Mouse (Mus musculus) kidney, postnatal 0 days (tissue): ENCODE data around the gene Sprr4. TPM values are rescaled to one million over a fixed set of nuclear protein-coding genes. Genes with fewer than 3 reads are reported as not detected.

Experiments
- ATAC-seq: fragments of 200-750 bp; cut with Nextera tagmentation; replicated peaks from 2 replicates; pipeline ENCODE4 v1.8.0; 2017; ENCODE audit warnings: low read depth, moderate number of reproducible peaks, moderate TSS enrichment, moderate library complexity; ENCODE audit not compliant: low FRiP score
- DNase-seq: peaks from one replicate; pipeline ENCODE4 v3.0.0-alpha.2; 2016; ENCODE audit warnings: low spot score
- H3K27ac ChIP-seq: fragments of 300-500 bp; sonication (generic); 2 replicates; pipeline ENCODE4 v1.5.1; 2014; ENCODE audit warnings: mild to moderate bottlenecking
- H3K27me3 ChIP-seq: fragments of 300-500 bp; sonication (generic); 2 replicates; pipeline ENCODE4 v1.6.1; 2014; ENCODE audit warnings: low read length, mixed read lengths; ENCODE audit not compliant: insufficient read depth
- H3K36me3 ChIP-seq: fragments of 300-500 bp; sonication (generic); 2 replicates; pipeline ENCODE4 v1.6.1; 2014; ENCODE audit warnings: low read length, mixed read lengths; ENCODE audit not compliant: insufficient read depth
- H3K4me1 ChIP-seq: fragments of 300-500 bp; sonication (generic); replicated peaks from 2 replicates; pipeline ENCODE4 v1.6.1; 2014; ENCODE audit warnings: antibody characterized with exemption, low read length, mixed read lengths; ENCODE audit not compliant: insufficient read depth
- H3K4me2 ChIP-seq: fragments of 300-500 bp; sonication (generic); 2 replicates; pipeline ENCODE4 v1.6.1; 2014; ENCODE audit warnings: mild to moderate bottlenecking, low read length, moderate library complexity, mixed read lengths
- H3K4me3 ChIP-seq: fragments of 300-500 bp; sonication (generic); replicated peaks from 2 replicates; pipeline ENCODE4 v1.5.1; 2014; ENCODE audit warnings: low read depth, low read length
- H3K9ac ChIP-seq: fragments of 300-500 bp; sonication (generic); 2 replicates; pipeline ENCODE4 v1.6.1; 2014; ENCODE audit warnings: low read depth, low read length
- H3K9me3 ChIP-seq: fragments of 300-500 bp; sonication (generic); replicated peaks from 2 replicates; pipeline ENCODE4 v1.6.1; 2016; ENCODE audit warnings: low read length, inconsistent platforms, mixed read lengths
- CTCF ChIP-seq: IDR thresholded peaks from 2 replicates; pipeline ENCODE4 v1.5.1; 2016; ENCODE audit warnings: antibody characterized with exemption, low read depth, mild to moderate bottlenecking, moderate library complexity
- WGBS: fragments of 180-500 bp; shearing (Covaris S2); extraction: QIAGEN DNeasy Blood & Tissue Kit; methylation state at CpG from one replicate; pipeline ENCODE4 v1.1.7; 2014; 5-methylcytosine and 5-hydroxymethylcytosine counted together
- polyA plus RNA-seq: library from polyadenylated mRNA; unstranded; fragments of >200 nt; fragmentation: Nextera tagmentation; extraction: Ambion mirVana; gene quantifications from 2 replicates; pipeline ENCODE4 v1.2.1, GENCODE M21; 2015

Sprr4 gene
- polyA plus RNA-seq, 1 experiment from 2014 or later, result not detected

- no peak for TF ChIP-seq CTCF
- WGBS, result 86% methylated on average over 5 of the region's 5 CpGs
- ATAC-seq (no peak), DNase-seq (no peak)
- H3K36me3 ChIP-seq, result no peaks in the 10 kb centered on the region
- H3K4me2 ChIP-seq, result no peak overlapping the region
- no peaks in the 10 kb centered on the region for H3K9me3 ChIP-seq
- H3K4me3 ChIP-seq, result no peak overlapping the region
- H3K9ac ChIP-seq, result no peak overlapping the region
- no peak overlapping the region for H3K27ac ChIP-seq
- no peaks in the 10 kb centered on the region for H3K4me1 ChIP-seq
- H3K27me3 ChIP-seq, result no peaks in the 10 kb centered on the region
These were observed 45.1 kb downstream of the Sprr4 start for GRCm38 (mm10) chr3:92455151-92455550.

Other genes with a start within 250 kb of the Sprr4 start
- 1.2 and 6.0 TPM in 2 replicates for gene Sprr2a3, start 215.1 kb downstream of the Sprr4 start, polyA plus RNA-seq
- not detected in 2 replicates for gene Sprr2b, start 183.9 kb downstream of the Sprr4 start, polyA plus RNA-seq
- gene Sprr2d, start 161.4 kb downstream of the Sprr4 start, polyA plus RNA-seq, result not detected in 2 replicates
- not detected in 2 replicates for gene Sprr2e, start 148.3 kb downstream of the Sprr4 start, polyA plus RNA-seq
- 30.3 and 58.0 TPM in 2 replicates for gene Sprr2f, start 135.3 kb downstream of the Sprr4 start, polyA plus RNA-seq
- gene Sprr2h, start 114.8 kb downstream of the Sprr4 start, polyA plus RNA-seq, result not detected in 2 replicates
- gene Sprr2i, start 92.5 kb downstream of the Sprr4 start, polyA plus RNA-seq, result not detected in 2 replicates
- gene Sprr2j-ps, start 82.4 kb downstream of the Sprr4 start, polyA plus RNA-seq, result not detected in 2 replicates
- gene Gm9774, start 71.1 kb downstream of the Sprr4 start, polyA plus RNA-seq, result 9.6 and 10.3 TPM in 2 replicates
- gene Sprr2k, start 67.9 kb downstream of the Sprr4 start, polyA plus RNA-seq, result not detected in 2 replicates
- gene Sprr1b, start 61.7 kb downstream of the Sprr4 start, polyA plus RNA-seq, result not detected in 2 replicates
- gene Sprr3, start 41.8 kb downstream of the Sprr4 start, polyA plus RNA-seq, result 0.11 TPM in 1 of 2 replicates, not detected in the other
- gene Sprr1a, start 14.6 kb downstream of the Sprr4 start, polyA plus RNA-seq, result 96.3 and 137 TPM in 2 replicates
- not detected in 2 replicates for gene 2310046K23Rik, start 34.0 kb upstream of the Sprr4 start, polyA plus RNA-seq
- 0.97 and 1.4 TPM in 2 replicates for gene Ivl, start 73.2 kb upstream of the Sprr4 start, polyA plus RNA-seq
- gene Smcp, start 88.5 kb upstream of the Sprr4 start, polyA plus RNA-seq, result not detected in 2 replicates
- not detected in 2 replicates for gene 2210017I01Rik, start 107.0 kb upstream of the Sprr4 start, polyA plus RNA-seq
- not detected in 2 replicates for gene Lce6a, start 121.2 kb upstream of the Sprr4 start, polyA plus RNA-seq
- gene Lce1a1, start 147.8 kb upstream of the Sprr4 start, polyA plus RNA-seq, result not detected in 2 replicates
- gene Lce1b, start 156.4 kb upstream of the Sprr4 start, polyA plus RNA-seq, result not detected in 2 replicates
- not detected in 2 replicates for gene Lce1a2, start 169.8 kb upstream of the Sprr4 start, polyA plus RNA-seq
- gene Lce1c, start 178.8 kb upstream of the Sprr4 start, polyA plus RNA-seq, result not detected in 2 replicates
- gene Lce1d, start 186.7 kb upstream of the Sprr4 start, polyA plus RNA-seq, result not detected in 2 replicates
- not detected in 2 replicates for gene Lce1e, start 208.6 kb upstream of the Sprr4 start, polyA plus RNA-seq
- not detected in 2 replicates for gene Lce1f, start 219.9 kb upstream of the Sprr4 start, polyA plus RNA-seq
- not detected in 2 replicates for gene Gm38119, start 238.6 kb upstream of the Sprr4 start, polyA plus RNA-seq